Comparison of ENCODE assay signal across 23 mouse cellular contexts in the genomic region with DNA sequence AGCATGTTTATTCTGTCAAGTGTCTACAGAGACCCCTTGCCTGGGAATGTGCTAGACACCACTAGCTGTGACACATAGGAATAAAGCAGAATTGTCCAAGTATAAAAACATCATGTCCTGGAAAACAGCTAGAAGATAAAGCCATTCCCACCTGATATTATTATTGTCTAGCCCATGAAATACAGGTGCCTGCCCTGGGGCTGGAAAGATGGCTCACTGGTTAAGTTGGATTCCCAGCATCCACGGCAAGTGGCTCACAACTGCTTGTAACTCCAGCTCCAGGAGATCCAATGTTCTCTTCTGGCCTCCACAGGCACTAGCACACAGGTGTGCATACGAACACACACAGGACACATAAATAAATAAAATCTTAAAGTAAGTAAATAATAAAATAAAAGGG.
"Had no signal": no experiment of that assay in that cellular context is flagged by ENCODE, and none has a peak within 500 bp of the region (broad histone marks: within the 10 kb centered on the region; RNA-seq: fewer than 3 reads in every experiment).

No protein-coding gene starts in this region.

- H3K4me3 ChIP-seq: hindbrain, embryonic 13.5 days; hindbrain, embryonic 15.5 days; kidney, embryonic 15.5 days; limb, embryonic 13.5 days; limb, embryonic 15.5 days; liver, embryonic 12.5 days had no signal

- H3K27me3 ChIP-seq: hindbrain, embryonic 13.5 days; hindbrain, embryonic 15.5 days; kidney, embryonic 15.5 days; limb, embryonic 13.5 days; limb, embryonic 15.5 days; liver, embryonic 12.5 days had no signal

- DNase-seq: forebrain, postnatal 0 days; gastrocnemius, postnatal 14 days; gastrocnemius, postnatal 36 days; heart, adult 18-20 months; heart, postnatal 14 days; kidney, adult 11 months; kidney, adult 2 months; kidney, adult 9 months; kidney, postnatal 14 days; kidney, postnatal 36 days; layer of hippocampus, adult 9-11 months; layer of hippocampus, postnatal 36 days; left cerebral cortex, postnatal 4 days had no signal

- H3K4me1 ChIP-seq: hindbrain, embryonic 13.5 days; hindbrain, embryonic 15.5 days; kidney, embryonic 15.5 days; limb, embryonic 13.5 days; limb, embryonic 15.5 days had no signal

- H3K9me3 ChIP-seq: hindbrain, embryonic 13.5 days; hindbrain, embryonic 15.5 days; kidney, embryonic 15.5 days; limb, embryonic 13.5 days; limb, embryonic 15.5 days had no signal

- H3K4me2 ChIP-seq: hindbrain, embryonic 13.5 days; hindbrain, embryonic 15.5 days; kidney, embryonic 15.5 days; limb, embryonic 13.5 days; limb, embryonic 15.5 days; liver, embryonic 12.5 days had no signal

- ATAC-seq: forebrain, postnatal 0 days; hindbrain, postnatal 0 days; intestine, embryonic 16.5 days; liver, embryonic 12.5 days had no signal

- H3K27ac ChIP-seq: hindbrain, embryonic 13.5 days; hindbrain, embryonic 15.5 days; hindbrain, postnatal 0 days; kidney, embryonic 15.5 days; kidney, postnatal 0 days; limb, embryonic 13.5 days; limb, embryonic 15.5 days; liver, embryonic 12.5 days; liver, embryonic 14.5 days had no signal

- H3K9ac ChIP-seq: forebrain, postnatal 0 days; hindbrain, embryonic 13.5 days; hindbrain, embryonic 15.5 days; kidney, embryonic 15.5 days; limb, embryonic 13.5 days; limb, embryonic 15.5 days; liver, embryonic 12.5 days; liver, embryonic 14.5 days had no signal
